Mouse (Mus musculus) hindbrain, embryonic 12.5 days (tissue): Measurements from ENCODE around the gene Gtf2a1l. TPM values are rescaled to one million over a fixed set of nuclear protein-coding genes. Genes with fewer than 3 reads are reported as not detected.

Source experiments
- ATAC-seq: fragments of 200-750 bp; cut with Nextera tagmentation; 2 replicates; pipeline ENCODE4 v1.8.0; 2017; ENCODE audit warnings: moderate TSS enrichment; ENCODE audit not compliant: low FRiP score
- H3K27ac ChIP-seq: fragments of 300-500 bp; sonication (generic); 2 replicates; pipeline ENCODE4 v1.5.1; 2016; ENCODE audit warnings: mild to moderate bottlenecking
- H3K27me3 ChIP-seq: fragments of 300-500 bp; sonication (generic); 2 replicates; pipeline ENCODE4 v1.6.1; 2016; ENCODE audit warnings: mild to moderate bottlenecking
- H3K36me3 ChIP-seq: fragments of 300-500 bp; sonication (generic); 2 replicates; pipeline ENCODE4 v1.6.1; 2016; ENCODE audit warnings: mild to moderate bottlenecking
- H3K4me1 ChIP-seq: fragments of 300-500 bp; sonication (generic); 2 replicates; pipeline ENCODE4 v1.6.1; 2016
- H3K4me2 ChIP-seq: fragments of 300-500 bp; sonication (generic); replicated peaks from 2 replicates; pipeline ENCODE4 v1.6.1; 2016; ENCODE audit warnings: mild to moderate bottlenecking
- H3K4me3 ChIP-seq: fragments of 300-500 bp; sonication (generic); 2 replicates; pipeline ENCODE4 v1.5.1; 2016; ENCODE audit warnings: mild to moderate bottlenecking
- H3K9ac ChIP-seq: fragments of 300-500 bp; sonication (generic); 2 replicates; pipeline ENCODE4 v1.6.1; 2016; ENCODE audit warnings: mild to moderate bottlenecking, moderate library complexity
- H3K9me3 ChIP-seq: fragments of 300-500 bp; sonication (generic); replicated peaks from 2 replicates; pipeline ENCODE4 v1.6.1; 2016; ENCODE audit warnings: mild to moderate bottlenecking
- whole genome bisulfite sequencing: fragments of 180-500 bp; shearing (Covaris S2); methylation state at CpG from one replicate; pipeline ENCODE4 v1.1.7; 2016; 5-methylcytosine and 5-hydroxymethylcytosine counted together
- polyA plus RNA-seq: library from polyadenylated mRNA; unstranded; fragments of >200 nt; fragmentation: Nextera tagmentation; extraction: Ambion mirVana; gene quantifications from 2 replicates; pipeline ENCODE4 v1.2.1, GENCODE M21; 2016

The Gtf2a1l gene
- polyA plus RNA-seq, 1 experiment from 2014 or later = 0.72 TPM

DNA sequence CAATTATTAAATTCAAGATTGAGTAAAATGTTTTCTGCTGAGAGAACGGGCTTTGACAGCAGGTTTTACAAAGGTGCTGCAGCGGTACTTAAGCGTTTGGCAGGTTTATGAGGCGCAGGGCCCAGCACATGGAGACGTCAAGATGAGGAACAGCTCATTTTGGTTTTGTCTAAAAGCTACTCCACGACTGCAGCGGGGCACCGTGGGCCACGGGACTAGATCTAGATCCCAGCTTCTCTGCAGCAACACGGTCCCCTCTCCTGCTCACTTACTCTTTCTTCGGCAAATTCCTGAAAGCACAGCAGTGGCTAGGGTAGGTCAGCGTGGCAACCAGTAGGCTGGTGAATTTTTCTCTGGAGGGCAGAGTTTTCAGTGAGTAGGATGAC is 85.0 kb downstream of the Gtf2a1l start:
- Histone ChIP-seq H3K36me3 (no peaks in the 10 kb centered on the region), H3K27ac (no peak overlapping the region), H3K27me3 (no peaks in the 10 kb centered on the region), H3K4me2 (peak overlapping the region; percentile 30; the same call in 1 of the 2 replicates), H3K9me3 (no peaks in the 10 kb centered on the region), H3K4me3 (no peak overlapping the region), H3K4me1 (peaks cover 40% of the 10 kb centered on the region), H3K9ac (no peak overlapping the region)
- WGBS = 52% methylated on average over 12 of the region's 12 CpGs
- no peak for ATAC-seq

DNA sequence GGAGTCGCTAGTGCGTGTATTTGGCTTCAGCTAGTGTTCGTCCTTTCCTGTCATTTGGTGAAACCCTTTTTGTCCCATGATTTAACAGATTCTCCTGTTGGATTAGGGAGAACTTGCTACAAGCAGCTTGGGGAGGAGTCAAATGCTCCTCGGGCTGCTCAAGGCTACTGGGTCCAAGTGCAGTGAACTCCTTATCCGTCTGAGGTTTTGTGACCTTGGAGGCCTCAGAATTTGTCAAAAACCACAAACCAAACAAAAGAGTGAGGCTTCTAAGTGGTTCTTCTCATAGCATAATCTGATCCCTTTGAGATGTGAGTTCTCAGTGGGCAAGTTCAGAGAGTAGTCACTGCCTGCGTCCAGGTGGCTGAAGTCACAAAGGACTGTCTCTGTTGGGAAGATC is 87.3 kb downstream of the Gtf2a1l start:
- no peak overlapping the region for H3K4me3 ChIP-seq
- H3K9ac ChIP-seq = no peak overlapping the region
- H3K36me3 ChIP-seq = no peaks in the 10 kb centered on the region
- WGBS = 74% methylated on average over 6 of the region's 6 CpGs
- H3K27ac ChIP-seq = no peak overlapping the region
- H3K4me1 ChIP-seq = peaks cover 43% of the 10 kb centered on the region
- no peaks in the 10 kb centered on the region for H3K9me3 ChIP-seq
- no peak for ATAC-seq
- no peaks in the 10 kb centered on the region for H3K27me3 ChIP-seq
- H3K4me2 ChIP-seq = no peak overlapping the region

DNA sequence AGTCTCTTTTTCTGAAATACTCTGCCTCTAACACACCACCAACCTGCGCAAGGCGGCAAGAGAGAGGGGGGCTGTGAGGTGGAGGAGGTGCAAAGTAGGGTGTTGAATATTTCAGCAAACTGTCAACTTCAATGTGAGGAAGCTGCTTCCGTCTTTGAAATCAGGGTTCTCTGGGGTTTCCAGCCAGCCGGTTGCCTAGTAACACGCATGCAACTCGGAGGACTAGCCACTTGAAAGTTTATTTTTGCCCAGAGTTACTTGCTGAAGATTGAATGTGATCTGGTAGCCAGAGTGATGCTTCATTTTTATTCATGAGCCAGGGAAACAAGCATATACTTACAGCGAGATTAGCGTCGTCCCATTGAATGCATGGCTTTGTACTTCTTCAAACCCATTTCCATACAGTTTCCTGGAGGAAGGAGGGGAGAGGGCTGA is 89.6 kb downstream of the Gtf2a1l start:
- Histone ChIP-seq H3K4me1 (peaks cover 43% of the 10 kb centered on the region), H3K36me3 (no peaks in the 10 kb centered on the region), H3K9ac (no peak overlapping the region), H3K4me3 (no peak overlapping the region), H3K27ac (peak overlapping the region; percentile 80), H3K27me3 (no peaks in the 10 kb centered on the region; the same call in 1 of the 2 replicates), H3K9me3 (no peaks in the 10 kb centered on the region), H3K4me2 (peak overlapping the region; percentile 13; the same call in 1 of the 2 replicates)
- 11% methylated on average over 9 of the region's 9 CpGs for WGBS
- ATAC-seq = peak; percentile 77

DNA sequence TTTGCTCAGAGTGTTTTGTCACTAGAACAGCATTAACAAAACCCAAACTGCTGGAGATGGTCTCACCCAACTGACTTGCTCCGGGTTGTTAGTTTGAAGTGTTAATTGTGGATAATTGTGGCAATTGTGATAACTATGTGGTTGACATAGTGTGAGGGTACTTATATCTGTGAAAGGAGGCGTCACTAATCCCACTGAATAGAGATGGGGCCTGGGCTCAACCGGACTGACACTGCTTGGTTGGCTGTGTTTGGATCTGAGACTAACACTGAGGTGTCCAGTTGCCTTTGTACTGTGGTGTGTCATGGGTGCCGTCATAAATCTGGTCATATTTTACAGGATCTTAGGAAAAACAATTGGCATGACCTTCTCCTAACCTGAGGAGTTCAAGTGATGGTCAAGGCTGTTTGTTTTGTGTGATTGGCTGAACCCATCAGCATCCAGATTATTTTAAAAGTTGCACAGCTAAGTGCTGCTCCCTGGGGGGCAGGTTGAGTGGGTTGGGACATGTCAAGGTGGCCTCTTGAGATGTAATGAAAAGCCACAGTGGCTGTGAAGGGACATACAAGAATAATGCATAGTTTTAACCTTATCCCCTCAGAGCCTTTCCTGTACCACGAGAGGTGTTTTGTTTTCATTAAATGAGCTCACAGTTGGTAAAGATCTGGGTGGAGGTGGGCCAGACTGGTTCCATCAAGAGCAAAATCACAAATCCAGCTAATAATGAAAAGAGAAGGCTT is 95.1 kb downstream of the Gtf2a1l start:
- ATAC-seq = peak; percentile 62
- no peak overlapping the region for H3K4me3 ChIP-seq
- WGBS = 19% methylated on average over 5 of the region's 5 CpGs
- H3K4me2 ChIP-seq = no peak overlapping the region
- no peak overlapping the region for H3K27ac ChIP-seq
- peaks cover 6% of the 10 kb centered on the region; the same call in 1 of the 2 replicates for H3K9me3 ChIP-seq
- no peak overlapping the region for H3K9ac ChIP-seq
- no peaks in the 10 kb centered on the region for H3K36me3 ChIP-seq
- H3K4me1 ChIP-seq = peaks cover 20% of the 10 kb centered on the region
- no peaks in the 10 kb centered on the region; the same call in 1 of the 2 replicates for H3K27me3 ChIP-seq

DNA sequence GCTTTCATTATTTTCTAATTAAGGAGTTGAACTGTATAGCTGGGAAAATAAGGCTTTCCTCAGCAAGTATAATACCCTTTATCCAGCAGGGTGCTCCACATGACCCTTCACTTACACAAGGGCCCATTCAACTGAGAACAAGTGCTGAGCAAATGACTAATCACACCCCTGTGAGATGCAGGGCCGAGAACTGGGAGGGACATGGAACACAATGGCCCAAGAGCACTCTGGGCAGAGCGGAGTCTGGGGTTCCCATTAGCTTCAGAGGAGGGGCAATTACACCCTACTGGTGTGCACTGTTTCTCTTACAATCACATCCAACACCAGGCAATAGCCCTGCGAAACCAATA is 95.7 kb downstream of the Gtf2a1l start:
- peak; percentile 89 for ATAC-seq
- Histone ChIP-seq H3K4me3 (no peak overlapping the region), H3K9me3 (peaks cover 6% of the 10 kb centered on the region; the same call in 1 of the 2 replicates), H3K4me1 (peaks cover 18% of the 10 kb centered on the region), H3K27me3 (no peaks in the 10 kb centered on the region; the same call in 1 of the 2 replicates), H3K27ac (no peak overlapping the region), H3K4me2 (no peak overlapping the region), H3K36me3 (no peaks in the 10 kb centered on the region), H3K9ac (no peak overlapping the region)
- WGBS = 9% methylated on average over 3 of the region's 3 CpGs

Other genes starting within 250 kb of the Gtf2a1l start
- gene Foxn2, start 227.9 kb upstream of the Gtf2a1l start, polyA plus RNA-seq = 13.4 and 15.2 TPM in 2 replicates
- 25.9 and 28.2 TPM in 2 replicates for gene Ppp1r21, start 138.5 kb upstream of the Gtf2a1l start, polyA plus RNA-seq
- 3.1 and 3.4 TPM in 2 replicates for gene Ston1, start 71.0 kb upstream of the Gtf2a1l start, polyA plus RNA-seq
- 0.60 and 1.1 TPM in 2 replicates for gene Lhcgr, start 123.3 kb downstream of the Gtf2a1l start, polyA plus RNA-seq